Mouse (Mus musculus): ENCODE data around the gene Atxn7l3. TPM values are rescaled to one million over a fixed set of nuclear protein-coding genes. Genes with fewer than 3 reads are reported as not detected.

Atxn7l3 gene
- total RNA-seq, 1 experiment, result 60.4 TPM

GRCm38 (mm10) chr11:102276411-102276915, 20.0 kb downstream of the Atxn7l3 start:
- H3K36me3 ChIP-seq (ENCODE audit: control insufficient read depth, insufficient read depth, low read length, poor library complexity, severe bottlenecking), result no peaks in the 10 kb centered on the region
- no peaks in the 10 kb centered on the region for H3K9me3 ChIP-seq (ENCODE audit: control insufficient read depth, insufficient read depth, low read depth, low read length)
- H3K4me1 ChIP-seq (ENCODE audit: control insufficient read depth in 2 of 2, insufficient read depth in 2 of 2, low read length in 2 of 2, poor library complexity in 1 of 2), result peaks cover 3 to 18% of the 10 kb centered on the region in 2 experiments; a peak in 3 of 4 replicates
- DNase-seq (ENCODE audit: low read depth, low spot score), result no peak
- H3K4me3 ChIP-seq (ENCODE audit: insufficient read depth in 1 of 2, low read depth in 1 of 2, low read length in 2 of 2, poor library complexity in 1 of 2, severe bottlenecking in 1 of 2), result peak overlapping the region; percentile 47 to 59; a peak in 3 of 4 replicates
- no peak overlapping the region for H3K27ac ChIP-seq (ENCODE audit: insufficient read depth, low read depth, low read length, poor library complexity, severe bottlenecking)
- TF ChIP-seq ZC3H11A (IDR thresholded peaks at IDR 0.05; ENCODE audit: borderline replicate concordance, low read depth, low read length) (no peak), ZNF384 (IDR thresholded peaks at IDR 0.05; ENCODE audit: low read depth, low read length) (no peak), MAFK (IDR thresholded peaks at IDR 0.05; ENCODE audit: insufficient read depth, low read depth, low read length) (no peak), HCFC1 (IDR thresholded peaks at IDR 0.05; ENCODE audit: borderline replicate concordance, insufficient read depth, low read length) (no peak), CHD2 (IDR thresholded peaks at IDR 0.05; ENCODE audit: low read depth, low read length) (no peak)
- in situ Hi-C loops (cut with MboI; ENCODE audit: low sequenced_read_pairs in 2 of 2, unreplicated experiment in 2 of 2), result no loop called here
- peak overlapping the region; percentile 37 for H3K9ac ChIP-seq (ENCODE audit: insufficient read depth, low read depth, low read length, poor library complexity, severe bottlenecking)

- Histone ChIP-seq H3K9ac (ENCODE audit: insufficient read depth, low read depth, low read length, poor library complexity, severe bottlenecking) (peak within 1 kb of the TSS; percentile 22; the same call in 1 of the 2 replicates), H3K4me1 (ENCODE audit: control insufficient read depth in 2 of 2, insufficient read depth in 2 of 2, low read length in 2 of 2, poor library complexity in 1 of 2) (peaks cover 7 to 21% of the 10 kb centered on the region in 2 experiments), H3K4me3 (ENCODE audit: insufficient read depth in 1 of 2, low read depth in 1 of 2, low read length in 2 of 2, poor library complexity in 1 of 2, severe bottlenecking in 1 of 2) (no peak within 1 kb of the TSS), H3K27ac (ENCODE audit: insufficient read depth, low read depth, low read length, poor library complexity, severe bottlenecking) (no peak within 1 kb of the TSS), H3K36me3 (ENCODE audit: control insufficient read depth, insufficient read depth, low read length, poor library complexity, severe bottlenecking) (peaks cover 8% of the 10 kb centered on the region; the same call in 1 of the 2 replicates), H3K9me3 (ENCODE audit: control insufficient read depth, insufficient read depth, low read depth, low read length) (no peaks in the 10 kb centered on the region)
- in situ Hi-C loops (cut with MboI; ENCODE audit: low sequenced_read_pairs in 2 of 2, unreplicated experiment in 2 of 2), result no loop called here
- TF ChIP-seq HCFC1 (IDR thresholded peaks at IDR 0.05; ENCODE audit: borderline replicate concordance, insufficient read depth, low read length) (no peak), CHD2 (IDR thresholded peaks at IDR 0.05; ENCODE audit: low read depth, low read length) (no peak), ZNF384 (IDR thresholded peaks at IDR 0.05; ENCODE audit: low read depth, low read length) (no peak), MAFK (IDR thresholded peaks at IDR 0.05; ENCODE audit: insufficient read depth, low read depth, low read length) (no peak), ZC3H11A (IDR thresholded peaks at IDR 0.05; ENCODE audit: borderline replicate concordance, low read depth, low read length) (no peak)
- no peak for DNase-seq (ENCODE audit: low read depth, low spot score)
These were observed 27.7 kb downstream of the Atxn7l3 start, which contains the start of gene Asb16 for GRCm38 (mm10) chr11:102268520-102269244. TSS of gene Asb16 (plus strand) at chr11:102268743.

GRCm38 (mm10) chr11:102267480-102267879, 29.0 kb downstream of the Atxn7l3 start:
- TF ChIP-seq ZC3H11A (IDR thresholded peaks at IDR 0.05; ENCODE audit: borderline replicate concordance, low read depth, low read length), result no peak
- TF ChIP-seq MAFK (IDR thresholded peaks at IDR 0.05; ENCODE audit: insufficient read depth, low read depth, low read length), result no peak
- TF ChIP-seq HCFC1 (IDR thresholded peaks at IDR 0.05; ENCODE audit: borderline replicate concordance, insufficient read depth, low read length), result no peak
- peak; percentile 69; the same call in 1 of the 2 replicates for TF ChIP-seq ZNF384 (IDR thresholded peaks at IDR 0.05; ENCODE audit: low read depth, low read length)
- H3K9me3 ChIP-seq (ENCODE audit: control insufficient read depth, insufficient read depth, low read depth, low read length), result no peaks in the 10 kb centered on the region
- H3K4me3 ChIP-seq (ENCODE audit: insufficient read depth in 1 of 2, low read depth in 1 of 2, low read length in 2 of 2, poor library complexity in 1 of 2, severe bottlenecking in 1 of 2), result no peak overlapping the region
- no peak overlapping the region for H3K27ac ChIP-seq (ENCODE audit: insufficient read depth, low read depth, low read length, poor library complexity, severe bottlenecking)
- H3K9ac ChIP-seq (ENCODE audit: insufficient read depth, low read depth, low read length, poor library complexity, severe bottlenecking), result peak overlapping the region; percentile 22; the same call in 1 of the 2 replicates
- peaks cover 5 to 21% of the 10 kb centered on the region in 2 experiments for H3K4me1 ChIP-seq (ENCODE audit: control insufficient read depth in 2 of 2, insufficient read depth in 2 of 2, low read length in 2 of 2, poor library complexity in 1 of 2)
- H3K36me3 ChIP-seq (ENCODE audit: control insufficient read depth, insufficient read depth, low read length, poor library complexity, severe bottlenecking), result peaks cover 16% of the 10 kb centered on the region
- in situ Hi-C loops (cut with MboI; ENCODE audit: low sequenced_read_pairs in 2 of 2, unreplicated experiment in 2 of 2), result no loop called here
- DNase-seq (ENCODE audit: low read depth, low spot score), result peak; percentile 91

GRCm38 (mm10) chr11:102266631-102267355, 29.6 kb downstream of the Atxn7l3 start:
- Histone ChIP-seq H3K4me3 (ENCODE audit: insufficient read depth in 1 of 2, low read depth in 1 of 2, low read length in 2 of 2, poor library complexity in 1 of 2, severe bottlenecking in 1 of 2) (0 out of 4 replicates have a peak overlapping the region, but pooled peaks have one; percentile 13 to 25), H3K9me3 (ENCODE audit: control insufficient read depth, insufficient read depth, low read depth, low read length) (no peaks in the 10 kb centered on the region), H3K9ac (ENCODE audit: insufficient read depth, low read depth, low read length, poor library complexity, severe bottlenecking) (no peak overlapping the region), H3K27ac (ENCODE audit: insufficient read depth, low read depth, low read length, poor library complexity, severe bottlenecking) (no peak overlapping the region), H3K36me3 (ENCODE audit: control insufficient read depth, insufficient read depth, low read length, poor library complexity, severe bottlenecking) (peaks cover 23% of the 10 kb centered on the region), H3K4me1 (ENCODE audit: control insufficient read depth in 2 of 2, insufficient read depth in 2 of 2, low read length in 2 of 2, poor library complexity in 1 of 2) (peaks cover 5 to 20% of the 10 kb centered on the region in 2 experiments)
- TF ChIP-seq ZC3H11A (IDR thresholded peaks at IDR 0.05; ENCODE audit: borderline replicate concordance, low read depth, low read length), result no peak
- TF ChIP-seq HCFC1 (IDR thresholded peaks at IDR 0.05; ENCODE audit: borderline replicate concordance, insufficient read depth, low read length), result no peak
- TF ChIP-seq CHD2 (IDR thresholded peaks at IDR 0.05; ENCODE audit: low read depth, low read length), result no peak
- no peak for TF ChIP-seq ZNF384 (IDR thresholded peaks at IDR 0.05; ENCODE audit: low read depth, low read length)
- no peak for TF ChIP-seq MAFK (IDR thresholded peaks at IDR 0.05; ENCODE audit: insufficient read depth, low read depth, low read length)
- no peak for DNase-seq (ENCODE audit: low read depth, low spot score)
- in situ Hi-C loops (cut with MboI; ENCODE audit: low sequenced_read_pairs in 2 of 2, unreplicated experiment in 2 of 2), result no loop called here
